In genomic region chr19:5051515-5051914, GRCm38 (mm10) we compare ENCODE assay signal across 8 mouse cellular contexts. TPM values are rescaled to one million over a fixed set of nuclear protein-coding genes. Genes with fewer than 3 reads are reported as not detected.
DNase-seq lines count a peak whose midpoint lies in the region; ATAC-seq lines count a peak whose summit lies in the region.

No protein-coding gene starts in this region.

- peak overlapping the region; percentile 61 for H3K9ac ChIP-seq in heart, embryonic 14.5 days (ENCODE audit: low read length)
- H3K9ac ChIP-seq in midbrain, embryonic 13.5 days (replicated peaks) = 0 out of 2 replicates have a peak overlapping the region, but pooled peaks have one; percentile 33
- no peak overlapping the region for H3K9ac ChIP-seq in midbrain, embryonic 15.5 days
- H3K9ac ChIP-seq in intestine, embryonic 14.5 days (ENCODE audit: low read length) = no peak overlapping the region
- no peak overlapping the region for H3K9ac ChIP-seq in stomach, embryonic 15.5 days

- H3K4me3 ChIP-seq in heart, embryonic 14.5 days (ENCODE audit: control insufficient read depth in 1 of 2, insufficient read depth in 1 of 2, low read depth in 1 of 2, low read length in 2 of 2) = peak overlapping the region; percentile 18 to 33; a peak in 3 of 4 replicates
- no peak overlapping the region for H3K4me3 ChIP-seq in midbrain, embryonic 13.5 days (replicated peaks)
- H3K4me3 ChIP-seq in midbrain, embryonic 15.5 days = no peak overlapping the region
- H3K4me3 ChIP-seq in intestine, embryonic 14.5 days (ENCODE audit: low read depth, low read length) = 0 out of 2 replicates have a peak overlapping the region, but pooled peaks have one; percentile 28
- H3K4me3 ChIP-seq in stomach, embryonic 15.5 days (replicated peaks) = peak overlapping the region; percentile 35; the same call in 1 of the 2 replicates

- H3K4me1 ChIP-seq in heart, embryonic 14.5 days (ENCODE audit: control insufficient read depth in 2 of 2, insufficient read depth in 2 of 2, low read length in 2 of 2) = peaks cover 17 to 30% of the 10 kb centered on the region in 2 experiments
- peaks cover 30% of the 10 kb centered on the region for H3K4me1 ChIP-seq in midbrain, embryonic 13.5 days (replicated peaks)
- H3K4me1 ChIP-seq in midbrain, embryonic 15.5 days = peaks cover 15% of the 10 kb centered on the region
- H3K4me1 ChIP-seq in intestine, embryonic 14.5 days (replicated peaks; ENCODE audit: control insufficient read depth, insufficient read depth, low read length) = peaks cover 11% of the 10 kb centered on the region
- peaks cover 18% of the 10 kb centered on the region for H3K4me1 ChIP-seq in stomach, embryonic 15.5 days

- DNase-seq in heart, adult 8-10 months (ENCODE audit: low spot score) = no peak
- no peak for DNase-seq in intestine, embryonic 14.5 days (ENCODE audit: low spot score)
- DNase-seq in urinary bladder, postnatal 14 days (ENCODE audit: low spot score) = no peak
- no peak for DNase-seq in cerebellum, adult 11 months

- peak overlapping the region; percentile 69 for H3K4me2 ChIP-seq in heart, embryonic 14.5 days (ENCODE audit: low read length)
- no peak overlapping the region; the same call in 1 of the 2 replicates for H3K4me2 ChIP-seq in midbrain, embryonic 13.5 days (replicated peaks)
- H3K4me2 ChIP-seq in midbrain, embryonic 15.5 days = no peak overlapping the region
- H3K4me2 ChIP-seq in intestine, embryonic 14.5 days (ENCODE audit: low read length) = peak overlapping the region; percentile 52
- H3K4me2 ChIP-seq in stomach, embryonic 15.5 days = peak overlapping the region; percentile 51

- no peak for ATAC-seq in heart, embryonic 14.5 days (ENCODE audit: insufficient number of reproducible peaks, insufficient read depth, low FRiP score, low read depth)
- no peak for ATAC-seq in midbrain, embryonic 13.5 days
- ATAC-seq in midbrain, embryonic 15.5 days (replicated peaks) = no peak
- ATAC-seq in intestine, embryonic 14.5 days (replicated peaks; ENCODE audit: low FRiP score, low TSS enrichment, low read depth) = no peak
- no peak for ATAC-seq in stomach, embryonic 15.5 days (ENCODE audit: insufficient read depth, low FRiP score, low read depth)

- peaks cover 34% of the 10 kb centered on the region for H3K36me3 ChIP-seq in heart, embryonic 14.5 days (ENCODE audit: control insufficient read depth, insufficient read depth, low read length)
- H3K36me3 ChIP-seq in midbrain, embryonic 13.5 days = peaks cover 35% of the 10 kb centered on the region
- 0 out of 2 replicates have a peak, but pooled peaks cover 10% of the 10 kb centered on the region for H3K36me3 ChIP-seq in midbrain, embryonic 15.5 days (replicated peaks)
- peaks cover 33% of the 10 kb centered on the region for H3K36me3 ChIP-seq in intestine, embryonic 14.5 days (ENCODE audit: control insufficient read depth, insufficient read depth, low read length)
- 0 out of 2 replicates have a peak, but pooled peaks cover 14% of the 10 kb centered on the region for H3K36me3 ChIP-seq in stomach, embryonic 15.5 days

- H3K27ac ChIP-seq in heart, embryonic 14.5 days (replicated peaks in 1 of 2; ENCODE audit: control insufficient read depth in 1 of 2, insufficient read depth in 1 of 2, low read depth in 2 of 2, low read length in 2 of 2) = peak overlapping the region in 1 of 2 experiments; percentile 53; a peak in 2 of 4 replicates
- H3K27ac ChIP-seq in midbrain, embryonic 13.5 days = no peak overlapping the region
- H3K27ac ChIP-seq in midbrain, embryonic 15.5 days = no peak overlapping the region
- no peak overlapping the region for H3K27ac ChIP-seq in intestine, embryonic 14.5 days (ENCODE audit: low read depth)
- 0 out of 2 replicates have a peak overlapping the region, but pooled peaks have one; percentile 16 for H3K27ac ChIP-seq in stomach, embryonic 15.5 days

- peaks cover 12% of the 10 kb centered on the region; the same call in 1 of the 2 replicates for H3K27me3 ChIP-seq in heart, embryonic 14.5 days (ENCODE audit: control insufficient read depth, insufficient read depth, low read length)
- H3K27me3 ChIP-seq in midbrain, embryonic 13.5 days = peaks cover 61% of the 10 kb centered on the region
- H3K27me3 ChIP-seq in midbrain, embryonic 15.5 days (replicated peaks) = peaks cover 41% of the 10 kb centered on the region
- H3K27me3 ChIP-seq in intestine, embryonic 14.5 days (replicated peaks; ENCODE audit: control insufficient read depth, insufficient read depth, low read length) = peaks cover 23% of the 10 kb centered on the region
- peaks cover 6% of the 10 kb centered on the region; the same call in 1 of the 2 replicates for H3K27me3 ChIP-seq in stomach, embryonic 15.5 days (replicated peaks)

- no peaks in the 10 kb centered on the region for H3K9me3 ChIP-seq in heart, embryonic 14.5 days (ENCODE audit: control insufficient read depth, low read length)
- no peaks in the 10 kb centered on the region for H3K9me3 ChIP-seq in midbrain, embryonic 13.5 days
- no peaks in the 10 kb centered on the region for H3K9me3 ChIP-seq in midbrain, embryonic 15.5 days
- H3K9me3 ChIP-seq in intestine, embryonic 14.5 days (ENCODE audit: control insufficient read depth, low read length) = no peaks in the 10 kb centered on the region
- no peaks in the 10 kb centered on the region for H3K9me3 ChIP-seq in stomach, embryonic 15.5 days

- WGBS in heart, embryonic 14.5 days = 43% methylated on average over 3 of the region's 3 CpGs
- 49% methylated on average over 3 of the region's 3 CpGs for WGBS in midbrain, embryonic 13.5 days
- WGBS in midbrain, embryonic 15.5 days = 48% methylated on average over 3 of the region's 3 CpGs
- WGBS in intestine, embryonic 14.5 days = 59% methylated on average over 3 of the region's 3 CpGs
- WGBS in stomach, embryonic 15.5 days = 56% methylated on average over 3 of the region's 3 CpGs

RNA-seq across cellular contexts. Expression of gene Rin1, which starts 1.2 kb away (rescaled TPM):
- polyA plus RNA-seq in heart, embryonic 14.5 days (2014; fragmentation: Nextera tagmentation; extraction: Ambion mirVana) = 1.9 and 2.7 TPM in 2 replicates
- 1 to 10 TPM in 3 of 4 experiments, under 1 TPM in 1; 0.79 to 2.6 (median 2.0) TPM for total RNA-seq in heart, adult 8-10 months (2022)
- polyA plus RNA-seq in midbrain, embryonic 13.5 days (2015; fragmentation: Nextera tagmentation; extraction: Ambion mirVana) = 1.3 and 2.1 TPM in 2 replicates
- 0.91 and 1.6 TPM in 2 replicates for polyA plus RNA-seq in midbrain, embryonic 15.5 days (2015; fragmentation: Nextera tagmentation; extraction: Ambion mirVana)
- polyA plus RNA-seq in intestine, embryonic 14.5 days (2014; fragmentation: Nextera tagmentation; extraction: Ambion mirVana) = 2.6 and 3.8 TPM in 2 replicates
- 2.3 and 3.6 TPM in 2 replicates for polyA plus RNA-seq in stomach, embryonic 15.5 days (2015; fragmentation: Nextera tagmentation; extraction: Ambion mirVana)

RNA-seq across cellular contexts. Expression of gene Brms1, which starts 10.4 kb away (rescaled TPM):
- polyA plus RNA-seq in heart, embryonic 14.5 days (2014; fragmentation: Nextera tagmentation; extraction: Ambion mirVana) = 27.5 and 31.2 TPM in 2 replicates
- total RNA-seq in heart, adult 8-10 months (2022) = 10 to 100 TPM; 13.0 to 17.6 (median 15.6) TPM
- 52.6 and 58.9 TPM in 2 replicates for polyA plus RNA-seq in midbrain, embryonic 13.5 days (2015; fragmentation: Nextera tagmentation; extraction: Ambion mirVana)
- polyA plus RNA-seq in midbrain, embryonic 15.5 days (2015; fragmentation: Nextera tagmentation; extraction: Ambion mirVana) = 40.0 and 44.4 TPM in 2 replicates
- polyA plus RNA-seq in intestine, embryonic 14.5 days (2014; fragmentation: Nextera tagmentation; extraction: Ambion mirVana) = 49.6 and 50.8 TPM in 2 replicates
- polyA plus RNA-seq in stomach, embryonic 15.5 days (2015; fragmentation: Nextera tagmentation; extraction: Ambion mirVana) = 39.5 and 39.9 TPM in 2 replicates

RNA-seq across cellular contexts. Expression of gene AC124502.3, which starts 12.8 kb away (rescaled TPM):
- 1.3 and 1.4 TPM in 2 replicates for polyA plus RNA-seq in heart, embryonic 14.5 days (2014; fragmentation: Nextera tagmentation; extraction: Ambion mirVana)
- total RNA-seq in heart, adult 8-10 months (2022) = 1 to 10 TPM; 2.4 to 3.4 (median 2.6) TPM
- polyA plus RNA-seq in midbrain, embryonic 13.5 days (2015; fragmentation: Nextera tagmentation; extraction: Ambion mirVana) = 3.9 and 4.3 TPM in 2 replicates
- polyA plus RNA-seq in midbrain, embryonic 15.5 days (2015; fragmentation: Nextera tagmentation; extraction: Ambion mirVana) = 3.6 and 4.2 TPM in 2 replicates
- polyA plus RNA-seq in intestine, embryonic 14.5 days (2014; fragmentation: Nextera tagmentation; extraction: Ambion mirVana) = 1.1 and 1.6 TPM in 2 replicates
- polyA plus RNA-seq in stomach, embryonic 15.5 days (2015; fragmentation: Nextera tagmentation; extraction: Ambion mirVana) = 2.2 and 2.3 TPM in 2 replicates

RNA-seq across cellular contexts. Expression of gene B4gat1, which starts 12.9 kb away (rescaled TPM):
- polyA plus RNA-seq in heart, embryonic 14.5 days (2014; fragmentation: Nextera tagmentation; extraction: Ambion mirVana) = 49.9 and 53.1 TPM in 2 replicates
- 10 to 100 TPM; 45.0 to 47.2 (median 45.6) TPM for total RNA-seq in heart, adult 8-10 months (2022)
- 52.9 and 54.3 TPM in 2 replicates for polyA plus RNA-seq in midbrain, embryonic 13.5 days (2015; fragmentation: Nextera tagmentation; extraction: Ambion mirVana)
- polyA plus RNA-seq in midbrain, embryonic 15.5 days (2015; fragmentation: Nextera tagmentation; extraction: Ambion mirVana) = 78.8 and 80.6 TPM in 2 replicates
- 39.1 and 45.2 TPM in 2 replicates for polyA plus RNA-seq in intestine, embryonic 14.5 days (2014; fragmentation: Nextera tagmentation; extraction: Ambion mirVana)
- polyA plus RNA-seq in stomach, embryonic 15.5 days (2015; fragmentation: Nextera tagmentation; extraction: Ambion mirVana) = 38.7 and 42.1 TPM in 2 replicates

RNA-seq across cellular contexts. Expression of gene Cd248, which starts 16.4 kb away (rescaled TPM):
- 15.3 and 16.8 TPM in 2 replicates for polyA plus RNA-seq in heart, embryonic 14.5 days (2014; fragmentation: Nextera tagmentation; extraction: Ambion mirVana)
- 1 to 10 TPM; 6.8 to 9.3 (median 8.7) TPM for total RNA-seq in heart, adult 8-10 months (2022)
- 11.0 and 15.2 TPM in 2 replicates for polyA plus RNA-seq in midbrain, embryonic 13.5 days (2015; fragmentation: Nextera tagmentation; extraction: Ambion mirVana)
- polyA plus RNA-seq in midbrain, embryonic 15.5 days (2015; fragmentation: Nextera tagmentation; extraction: Ambion mirVana) = 19.7 and 24.2 TPM in 2 replicates
- polyA plus RNA-seq in intestine, embryonic 14.5 days (2014; fragmentation: Nextera tagmentation; extraction: Ambion mirVana) = 69.8 and 70.2 TPM in 2 replicates
- polyA plus RNA-seq in stomach, embryonic 15.5 days (2015; fragmentation: Nextera tagmentation; extraction: Ambion mirVana) = 58.4 and 68.3 TPM in 2 replicates

Comparison
In these comparisons a context has a peak if more than half of its experiments do, and no peak if none do; other contexts are left out.
1. H3K9ac ChIP-seq: peak in heart, embryonic 14.5 days (single experiment) and midbrain, embryonic 13.5 days (single experiment); none in midbrain, embryonic 15.5 days (single experiment), intestine, embryonic 14.5 days (single experiment) and stomach, embryonic 15.5 days (single experiment).
2. H3K4me2 ChIP-seq: peak in heart, embryonic 14.5 days (single experiment), intestine, embryonic 14.5 days (single experiment) and stomach, embryonic 15.5 days (single experiment); none in midbrain, embryonic 13.5 days (single experiment) and midbrain, embryonic 15.5 days (single experiment).
3. H3K4me3 ChIP-seq: peak in heart, embryonic 14.5 days (2 of 2), intestine, embryonic 14.5 days (single experiment) and stomach, embryonic 15.5 days (single experiment); none in midbrain, embryonic 13.5 days (single experiment) and midbrain, embryonic 15.5 days (single experiment).